Mouse (Mus musculus): ENCODE results near the gene Dapk1. TPM values are rescaled to one million over a fixed set of nuclear protein-coding genes. Genes with fewer than 3 reads are reported as not detected.

The Dapk1 gene
- polyA plus RNA-seq, 1 experiment: 37.8 TPM

- no peak overlapping the region for H3K4me3 ChIP-seq (ENCODE audit: low read depth, low read length)
- no peak overlapping the region for H3K9ac ChIP-seq (ENCODE audit: low read depth, poor library complexity, severe bottlenecking)
- no peaks in the 10 kb centered on the region for H3K9me3 ChIP-seq (replicated peaks; ENCODE audit: control insufficient read depth, insufficient read depth, low read length, poor library complexity, severe bottlenecking)
- H3K27me3 ChIP-seq (ENCODE audit: control insufficient read depth, insufficient read depth, low read length, poor library complexity, severe bottlenecking): no peaks in the 10 kb centered on the region
- TF ChIP-seq EP300 (IDR thresholded peaks at IDR 0.05; ENCODE audit: insufficient read depth, low read depth, low read length): no peak
- TF ChIP-seq POLR2A (IDR thresholded peaks at IDR 0.05; ENCODE audit: insufficient read depth, low read length): no peak
- TF ChIP-seq CTCF (IDR thresholded peaks at IDR 0.05; ENCODE audit: low read depth, low read length): no peak
- H3K36me3 ChIP-seq (ENCODE audit: control insufficient read depth, insufficient read depth, low read length, poor library complexity, severe bottlenecking): no peaks in the 10 kb centered on the region
- H3K4me1 ChIP-seq (ENCODE audit: control insufficient read depth, insufficient read depth, low read length): no peaks in the 10 kb centered on the region
- H3K27ac ChIP-seq (ENCODE audit: insufficient read depth, low read length): no peak overlapping the region
These were observed 66.3 kb downstream of the Dapk1 start for GRCm38 (mm10) chr13:60668036-60668435.

GRCm38 (mm10) chr13:60670605-60671004 is 68.9 kb downstream of the Dapk1 start:
- no peaks in the 10 kb centered on the region for H3K9me3 ChIP-seq (replicated peaks; ENCODE audit: control insufficient read depth, insufficient read depth, low read length, poor library complexity, severe bottlenecking)

GRCm38 (mm10) chr13:60671235-60671634 is 69.5 kb downstream of the Dapk1 start:
- TF ChIP-seq EP300 (IDR thresholded peaks at IDR 0.05; ENCODE audit: insufficient read depth, low read depth, low read length): no peak
- TF ChIP-seq CTCF (IDR thresholded peaks at IDR 0.05; ENCODE audit: low read depth, low read length): no peak
- no peak for TF ChIP-seq POLR2A (IDR thresholded peaks at IDR 0.05; ENCODE audit: insufficient read depth, low read length)
- Histone ChIP-seq H3K36me3 (ENCODE audit: control insufficient read depth, insufficient read depth, low read length, poor library complexity, severe bottlenecking) (no peaks in the 10 kb centered on the region), H3K4me1 (ENCODE audit: control insufficient read depth, insufficient read depth, low read length) (no peaks in the 10 kb centered on the region), H3K4me3 (ENCODE audit: low read depth, low read length) (no peak overlapping the region), H3K9ac (ENCODE audit: low read depth, poor library complexity, severe bottlenecking) (no peak overlapping the region), H3K27me3 (ENCODE audit: control insufficient read depth, insufficient read depth, low read length, poor library complexity, severe bottlenecking) (no peaks in the 10 kb centered on the region), H3K9me3 (replicated peaks; ENCODE audit: control insufficient read depth, insufficient read depth, low read length, poor library complexity, severe bottlenecking) (no peaks in the 10 kb centered on the region), H3K27ac (ENCODE audit: insufficient read depth, low read length) (no peak overlapping the region)

More at GRCm38 (mm10) chr13:60670605-60671004, 68.9 kb downstream of the Dapk1 start:
- H3K9ac ChIP-seq (ENCODE audit: low read depth, poor library complexity, severe bottlenecking): no peak overlapping the region
- H3K27ac ChIP-seq (ENCODE audit: insufficient read depth, low read length): no peak overlapping the region
- H3K27me3 ChIP-seq (ENCODE audit: control insufficient read depth, insufficient read depth, low read length, poor library complexity, severe bottlenecking): no peaks in the 10 kb centered on the region
- H3K4me3 ChIP-seq (ENCODE audit: low read depth, low read length): no peak overlapping the region
- H3K4me1 ChIP-seq (ENCODE audit: control insufficient read depth, insufficient read depth, low read length): no peaks in the 10 kb centered on the region
- H3K36me3 ChIP-seq (ENCODE audit: control insufficient read depth, insufficient read depth, low read length, poor library complexity, severe bottlenecking): no peaks in the 10 kb centered on the region
- TF ChIP-seq CTCF (IDR thresholded peaks at IDR 0.05; ENCODE audit: low read depth, low read length) (no peak), EP300 (IDR thresholded peaks at IDR 0.05; ENCODE audit: insufficient read depth, low read depth, low read length) (no peak), POLR2A (IDR thresholded peaks at IDR 0.05; ENCODE audit: insufficient read depth, low read length) (no peak)

GRCm38 (mm10) chr13:60672287-60672686 is 70.5 kb downstream of the Dapk1 start:
- Histone ChIP-seq H3K36me3 (ENCODE audit: control insufficient read depth, insufficient read depth, low read length, poor library complexity, severe bottlenecking) (no peaks in the 10 kb centered on the region), H3K27ac (ENCODE audit: insufficient read depth, low read length) (no peak overlapping the region), H3K4me1 (ENCODE audit: control insufficient read depth, insufficient read depth, low read length) (no peaks in the 10 kb centered on the region), H3K9me3 (replicated peaks; ENCODE audit: control insufficient read depth, insufficient read depth, low read length, poor library complexity, severe bottlenecking) (no peaks in the 10 kb centered on the region), H3K4me3 (ENCODE audit: low read depth, low read length) (no peak overlapping the region), H3K27me3 (ENCODE audit: control insufficient read depth, insufficient read depth, low read length, poor library complexity, severe bottlenecking) (no peaks in the 10 kb centered on the region), H3K9ac (ENCODE audit: low read depth, poor library complexity, severe bottlenecking) (no peak overlapping the region)
- TF ChIP-seq CTCF (IDR thresholded peaks at IDR 0.05; ENCODE audit: low read depth, low read length) (no peak), EP300 (IDR thresholded peaks at IDR 0.05; ENCODE audit: insufficient read depth, low read depth, low read length) (no peak), POLR2A (IDR thresholded peaks at IDR 0.05; ENCODE audit: insufficient read depth, low read length) (no peak)

- H3K4me3 ChIP-seq (ENCODE audit: low read depth, low read length): no peak overlapping the region
- no peaks in the 10 kb centered on the region for H3K9me3 ChIP-seq (replicated peaks; ENCODE audit: control insufficient read depth, insufficient read depth, low read length, poor library complexity, severe bottlenecking)
- no peak for TF ChIP-seq CTCF (IDR thresholded peaks at IDR 0.05; ENCODE audit: low read depth, low read length)
- TF ChIP-seq EP300 (IDR thresholded peaks at IDR 0.05; ENCODE audit: insufficient read depth, low read depth, low read length): no peak
- TF ChIP-seq POLR2A (IDR thresholded peaks at IDR 0.05; ENCODE audit: insufficient read depth, low read length): no peak
- H3K4me1 ChIP-seq (ENCODE audit: control insufficient read depth, insufficient read depth, low read length): no peaks in the 10 kb centered on the region
- H3K9ac ChIP-seq (ENCODE audit: low read depth, poor library complexity, severe bottlenecking): no peak overlapping the region
- no peaks in the 10 kb centered on the region for H3K36me3 ChIP-seq (ENCODE audit: control insufficient read depth, insufficient read depth, low read length, poor library complexity, severe bottlenecking)
- H3K27ac ChIP-seq (ENCODE audit: insufficient read depth, low read length): no peak overlapping the region
- H3K27me3 ChIP-seq (ENCODE audit: control insufficient read depth, insufficient read depth, low read length, poor library complexity, severe bottlenecking): no peaks in the 10 kb centered on the region
These were observed 71.3 kb downstream of the Dapk1 start for GRCm38 (mm10) chr13:60672882-60673675.

GRCm38 (mm10) chr13:60674301-60674700 is 72.6 kb downstream of the Dapk1 start:
- Histone ChIP-seq H3K9me3 (replicated peaks; ENCODE audit: control insufficient read depth, insufficient read depth, low read length, poor library complexity, severe bottlenecking) (no peaks in the 10 kb centered on the region), H3K27me3 (ENCODE audit: control insufficient read depth, insufficient read depth, low read length, poor library complexity, severe bottlenecking) (no peaks in the 10 kb centered on the region), H3K4me1 (ENCODE audit: control insufficient read depth, insufficient read depth, low read length) (no peaks in the 10 kb centered on the region), H3K27ac (ENCODE audit: insufficient read depth, low read length) (no peak overlapping the region), H3K36me3 (ENCODE audit: control insufficient read depth, insufficient read depth, low read length, poor library complexity, severe bottlenecking) (no peaks in the 10 kb centered on the region), H3K4me3 (ENCODE audit: low read depth, low read length) (no peak overlapping the region), H3K9ac (ENCODE audit: low read depth, poor library complexity, severe bottlenecking) (no peak overlapping the region)
- TF ChIP-seq POLR2A (IDR thresholded peaks at IDR 0.05; ENCODE audit: insufficient read depth, low read length) (no peak), CTCF (IDR thresholded peaks at IDR 0.05; ENCODE audit: low read depth, low read length) (no peak), EP300 (IDR thresholded peaks at IDR 0.05; ENCODE audit: insufficient read depth, low read depth, low read length) (no peak)

Measured in ES-Bruce4 (cell line).